Mouse (Mus musculus) retina, postnatal 7 days (tissue): ENCODE results near the gene Isg20l2.

ENCODE experiments used
- DNase-seq: peaks from one replicate; pipeline ENCODE4 v3.0.0-alpha.2; 2012; ENCODE audit warnings: low read depth, low spot score

Gene Isg20l2

GRCm38 (mm10) chr3:87947056-87947810 lies 17.1 kb downstream of the Isg20l2 start:
- no peak for DNase-seq

DNA sequence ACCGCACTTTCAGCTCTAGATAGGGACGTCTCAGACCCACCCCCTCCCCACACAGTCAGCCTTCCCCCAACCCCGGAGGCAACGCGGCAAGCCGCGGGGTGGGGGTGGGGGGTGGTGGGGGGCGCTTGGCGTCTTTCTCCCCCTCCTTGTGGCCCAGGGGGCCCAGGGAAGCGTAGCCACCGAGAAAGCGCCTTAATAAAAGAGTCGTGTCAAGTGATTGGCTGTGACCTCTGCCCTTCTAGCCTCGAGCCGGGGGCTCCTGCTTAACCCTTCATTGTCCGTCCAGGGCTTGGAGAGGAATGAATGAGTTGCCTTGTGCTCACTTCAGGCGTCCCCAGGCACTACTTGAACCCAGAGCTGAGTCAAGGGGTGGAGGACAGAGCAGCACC lies 17.7 kb downstream of the Isg20l2 start:
- no peak for DNase-seq

DNA sequence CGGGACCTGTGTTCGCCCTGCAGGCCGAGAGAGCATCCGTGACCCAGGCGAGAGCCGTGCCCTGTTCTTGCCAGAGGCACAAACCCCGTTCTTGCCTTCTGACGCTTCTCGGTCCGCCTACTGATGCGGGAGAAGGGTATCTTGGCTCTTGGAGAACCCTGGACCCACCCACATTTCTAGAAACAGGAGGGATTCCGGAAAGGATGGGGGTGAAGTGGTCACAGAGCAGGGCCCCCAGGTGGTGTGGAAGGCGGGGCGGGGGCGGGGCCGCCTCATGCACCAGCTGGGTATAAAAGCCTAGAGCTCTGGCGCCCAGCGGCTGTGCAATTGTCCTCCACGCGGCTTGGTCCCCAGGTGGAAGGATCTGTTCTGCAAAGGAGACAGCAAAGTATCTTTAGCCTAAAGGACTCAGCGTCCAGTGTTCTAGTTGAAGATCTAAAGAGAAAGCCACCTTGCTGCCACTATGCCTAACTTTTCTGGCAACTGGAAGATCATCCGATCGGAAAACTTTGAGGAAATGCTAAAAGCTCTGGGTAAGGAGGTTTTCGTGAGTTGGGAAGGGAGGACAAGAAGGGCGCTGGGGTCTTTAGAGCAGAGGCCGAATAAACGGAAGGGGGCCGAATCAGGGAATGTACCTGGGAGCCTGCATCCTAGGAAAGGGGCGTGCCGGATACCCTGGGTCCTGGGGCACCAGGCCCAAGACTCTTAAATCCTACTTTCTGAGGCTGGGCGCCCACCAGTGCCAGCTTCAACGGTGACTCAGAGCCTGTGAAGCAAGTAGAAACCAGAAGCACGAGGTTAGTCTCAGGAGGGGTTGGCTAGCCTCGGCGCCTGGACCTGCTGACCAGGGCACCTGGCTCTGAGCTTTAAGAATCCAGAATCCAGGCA lies 18.5 kb downstream of the Isg20l2 start, which contains the start of gene Crabp2:
Crabp2 (plus strand) TSS at position 289 of the 888 bp plus-strand sequence.
- no peak for DNase-seq

DNA sequence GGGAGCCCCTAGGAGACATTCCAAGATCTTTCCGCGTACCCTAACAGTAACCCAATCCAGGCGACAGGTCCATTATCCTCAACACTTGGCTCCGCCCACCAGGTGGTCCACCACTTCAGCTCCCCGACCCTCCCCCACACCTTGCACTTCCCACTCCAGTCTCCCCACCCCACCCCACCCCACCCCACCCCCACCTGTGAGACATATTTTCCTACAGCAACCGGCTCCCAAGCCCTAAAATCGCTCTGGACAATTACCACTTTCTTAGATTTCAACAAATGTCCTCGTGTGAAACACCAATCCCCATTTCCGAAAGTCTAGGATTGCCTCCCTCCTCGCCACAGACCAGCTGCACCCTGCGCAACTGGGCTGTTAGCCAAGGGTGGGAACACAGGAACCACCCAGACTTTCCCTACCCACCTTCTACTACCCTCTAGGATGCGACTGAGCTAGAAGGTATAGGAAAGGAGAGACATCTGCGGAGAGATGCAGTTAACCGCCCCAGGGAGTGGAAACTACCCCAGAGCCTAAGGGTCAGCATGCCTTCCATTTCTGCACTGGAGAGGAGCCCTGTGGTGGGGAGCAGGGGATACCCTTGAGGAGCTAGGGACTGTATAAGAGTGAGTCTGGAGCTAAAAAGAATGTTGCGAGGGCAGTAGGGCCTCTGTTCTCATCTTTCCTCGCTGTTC lies 19.3 kb downstream of the Isg20l2 start:
- DNase-seq = no peak

- DNase-seq = no peak
These were observed 19.9 kb downstream of the Isg20l2 start for GRCm38 (mm10) chr3:87949955-87950515.

- DNase-seq = no peak
These were observed 21.8 kb downstream of the Isg20l2 start for GRCm38 (mm10) chr3:87951946-87952345.

GRCm38 (mm10) chr3:87952440-87952839 lies 22.3 kb downstream of the Isg20l2 start:
- DNase-seq = no peak

DNA sequence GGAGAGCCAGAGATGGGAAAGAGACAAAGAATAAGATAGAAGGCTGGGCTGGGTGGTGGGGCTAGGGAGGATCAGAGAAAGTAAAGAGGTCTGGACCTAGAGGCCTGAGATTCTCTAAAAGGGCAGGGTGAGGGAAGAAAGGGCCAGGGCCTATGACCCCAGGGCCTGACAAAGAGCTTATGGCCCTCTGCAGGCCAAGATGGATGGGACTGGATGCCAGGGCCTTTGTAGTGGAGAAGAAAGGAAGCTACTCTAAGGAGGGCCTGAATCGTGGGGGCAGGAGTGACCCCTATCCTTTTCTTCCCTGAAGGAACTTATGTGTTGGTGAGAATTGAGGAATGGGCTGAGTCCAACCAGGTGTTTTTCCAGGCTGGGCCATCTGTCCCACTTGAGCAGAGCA lies 27.9 kb downstream of the Isg20l2 start:
- DNase-seq = no peak

GRCm38 (mm10) chr3:87958476-87958875 lies 28.4 kb downstream of the Isg20l2 start:
- DNase-seq = no peak

GRCm38 (mm10) chr3:87958967-87959366 lies 28.9 kb downstream of the Isg20l2 start:
- no peak for DNase-seq

- DNase-seq = no peak
These were observed 29.3 kb downstream of the Isg20l2 start for GRCm38 (mm10) chr3:87959371-87959770.

DNA sequence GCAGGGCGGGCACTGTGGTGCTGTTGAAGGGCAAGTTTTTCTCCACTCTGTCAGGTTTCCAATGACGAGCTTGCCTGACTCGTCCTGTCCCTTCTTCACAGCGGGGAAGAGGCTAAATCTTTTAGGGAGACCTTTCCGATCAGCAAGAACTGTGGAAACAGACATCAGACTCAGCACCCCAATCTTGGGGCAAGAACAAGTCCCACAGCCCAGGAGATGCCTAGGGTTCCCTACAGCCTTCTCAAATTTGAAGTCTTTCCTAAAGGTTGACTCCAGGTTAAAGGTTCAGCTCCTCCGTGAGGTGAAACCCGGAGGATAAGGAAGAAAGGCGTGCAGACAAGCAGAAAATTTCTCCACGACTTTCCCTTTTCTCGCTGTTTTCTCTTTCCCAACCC lies 30.1 kb downstream of the Isg20l2 start:
- DNase-seq = no peak

- peak; percentile 88 for DNase-seq
These were observed 30.6 kb downstream of the Isg20l2 start for GRCm38 (mm10) chr3:87960586-87961191.

- no peak for DNase-seq
These were observed 40.2 kb downstream of the Isg20l2 start for GRCm38 (mm10) chr3:87970184-87970938.

DNA sequence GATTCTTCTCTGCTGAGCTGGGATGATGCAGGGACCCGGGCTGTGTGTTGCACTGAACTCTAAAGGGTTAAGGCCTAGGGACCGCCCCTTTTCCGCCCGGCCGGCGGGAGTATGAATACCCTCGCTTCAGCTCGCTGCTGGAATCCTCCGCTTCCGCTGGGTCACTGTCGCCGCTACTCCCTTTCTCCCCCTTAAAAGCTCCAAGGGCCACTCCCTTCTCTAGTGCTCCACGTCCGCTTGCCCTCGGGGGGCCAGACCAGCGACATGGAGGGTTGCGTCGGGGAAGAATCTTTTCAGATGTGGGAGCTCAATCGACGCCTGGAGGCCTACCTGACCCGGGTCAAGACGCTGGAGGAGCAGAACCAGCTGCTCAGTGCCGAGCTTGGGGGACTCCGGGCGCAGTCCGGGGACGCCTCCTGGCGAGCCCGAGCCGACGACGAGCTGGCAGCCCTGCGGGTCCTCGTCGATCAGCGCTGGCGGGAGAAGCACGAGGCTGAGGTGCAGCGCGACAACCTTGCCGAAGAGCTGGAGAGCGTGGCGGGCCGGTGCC lies 40.9 kb downstream of the Isg20l2 start, which contains the start of gene Nes:
Nes (plus strand) TSS at position 140 of the 550 bp plus-strand sequence.
- no peak for DNase-seq

- DNase-seq = no peak
These were observed 41.5 kb downstream of the Isg20l2 start for GRCm38 (mm10) chr3:87971489-87972202.

DNA sequence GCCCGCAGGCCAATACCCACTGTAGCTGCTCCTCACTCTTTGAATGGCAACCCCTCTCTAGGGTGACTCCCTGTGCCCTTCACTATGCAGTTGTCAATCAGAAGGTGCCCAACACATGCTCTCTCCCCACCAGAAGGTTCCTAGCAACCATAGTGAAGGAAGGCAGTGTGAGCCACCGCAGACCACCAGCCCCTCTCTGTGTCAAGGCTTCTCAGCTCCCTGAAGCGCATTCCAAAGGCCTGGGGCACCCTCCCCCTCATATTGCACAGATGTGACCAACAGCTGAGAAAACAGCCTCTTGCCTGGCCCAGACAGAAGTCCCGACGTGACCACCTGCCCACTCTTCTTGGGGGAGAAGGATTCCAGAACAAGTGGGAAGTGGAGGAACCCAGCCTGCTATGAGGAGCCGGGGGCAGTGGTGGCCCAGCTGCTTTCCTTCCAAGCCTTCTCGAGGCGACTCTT lies 42.1 kb downstream of the Isg20l2 start:
- no peak for DNase-seq

DNA sequence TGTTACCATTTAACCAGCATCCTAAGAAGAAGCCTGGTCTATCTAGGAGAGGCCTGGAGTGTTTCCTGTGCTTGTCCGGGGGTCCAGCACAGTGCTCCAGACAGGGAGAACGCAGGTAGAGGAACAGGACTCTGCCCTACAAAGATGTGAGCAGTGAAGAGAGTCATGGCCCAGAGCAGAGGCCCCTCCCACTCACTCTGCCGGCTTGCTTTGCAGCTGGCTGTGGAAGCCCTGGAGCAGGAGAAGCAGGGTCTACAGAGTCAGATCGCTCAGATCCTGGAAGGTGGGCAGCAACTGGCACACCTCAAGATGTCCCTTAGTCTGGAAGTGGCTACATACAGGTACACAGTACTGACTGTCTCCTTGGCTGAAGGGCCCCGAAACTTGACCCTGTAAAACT lies 42.7 kb downstream of the Isg20l2 start:
- no peak for DNase-seq

GRCm38 (mm10) chr3:87973593-87974380 lies 43.7 kb downstream of the Isg20l2 start:
- no peak for DNase-seq
